Mouse (Mus musculus) C2C12 (cell line): ENCODE results near the gene Lrba. TPM values are rescaled to one million over a fixed set of nuclear protein-coding genes. Genes with fewer than 3 reads are reported as not detected.

ENCODE experiments used
- H3K27me3 ChIP-seq: one replicate; pipeline ENCODE4 v1.6.1; 2011; ENCODE audit not compliant: control insufficient read depth, insufficient read depth, insufficient read length
- H3K36me3 ChIP-seq: one replicate; pipeline ENCODE4 v1.6.1; 2011; ENCODE audit not compliant: control insufficient read depth, insufficient read depth
- H3K4me3 ChIP-seq: one replicate; pipeline ENCODE4 v1.5.1; 2011; ENCODE audit warnings: mild to moderate bottlenecking, control low read depth; ENCODE audit not compliant: poor library complexity, insufficient read depth, severe bottlenecking
- H3K79me2 ChIP-seq: one replicate; pipeline ENCODE4 v1.6.1; 2011; ENCODE audit not compliant: control insufficient read depth, insufficient read depth
- H3K79me3 ChIP-seq: one replicate; pipeline ENCODE4 v1.6.1; 2011; ENCODE audit warnings: low read depth, control low read depth
- H3ac ChIP-seq: one replicate; pipeline ENCODE3; 2011; ENCODE audit warnings: low read depth; ENCODE audit not compliant: control insufficient read depth, insufficient read length
- CEBPB ChIP-seq: IDR thresholded peaks from one replicate; pipeline ENCODE4 v1.6.1; 2011; ENCODE audit warnings: low read depth, mild to moderate bottlenecking, control low read depth, moderate library complexity
- CTCF ChIP-seq: IDR thresholded peaks from one replicate; pipeline ENCODE4 v1.5.1; 2011; ENCODE audit not compliant: control insufficient read depth, insufficient read depth, insufficient read length
- FOSL1 ChIP-seq: IDR thresholded peaks from one replicate; pipeline ENCODE4 v1.8.0; 2011; ENCODE audit warnings: mild to moderate bottlenecking, low read length; ENCODE audit not compliant: poor library complexity, insufficient read depth, severe bottlenecking
- MAX ChIP-seq: IDR thresholded peaks from one replicate; pipeline ENCODE4 v1.6.1; 2011; ENCODE audit warnings: mild to moderate bottlenecking, control low read depth
- MYOD1 ChIP-seq: IDR thresholded peaks from one replicate; pipeline ENCODE4 v1.6.1; 2011; ENCODE audit warnings: low read depth; ENCODE audit not compliant: control insufficient read depth, insufficient read length
- MYOG ChIP-seq: IDR thresholded peaks from one replicate; pipeline ENCODE4 v1.6.1; 2011; ENCODE audit not compliant: control insufficient read depth, insufficient read length; ENCODE audit errors: extremely low read depth
- USF1 ChIP-seq: IDR thresholded peaks from one replicate; pipeline ENCODE4 v1.6.1; 2011; ENCODE audit warnings: low read depth, mild to moderate bottlenecking, control low read depth, moderate library complexity
- polyA plus RNA-seq: library from polyadenylated mRNA; unstranded; fragments of >200 nt; fragmentation: generic; extraction: Trizol; gene quantifications from one replicate; pipeline ENCODE4 v1.2.1, GENCODE M21; 2012; ENCODE audit warnings: missing spikeins

The Lrba gene
- polyA plus RNA-seq, 1 experiment: 2.6 TPM

DNA sequence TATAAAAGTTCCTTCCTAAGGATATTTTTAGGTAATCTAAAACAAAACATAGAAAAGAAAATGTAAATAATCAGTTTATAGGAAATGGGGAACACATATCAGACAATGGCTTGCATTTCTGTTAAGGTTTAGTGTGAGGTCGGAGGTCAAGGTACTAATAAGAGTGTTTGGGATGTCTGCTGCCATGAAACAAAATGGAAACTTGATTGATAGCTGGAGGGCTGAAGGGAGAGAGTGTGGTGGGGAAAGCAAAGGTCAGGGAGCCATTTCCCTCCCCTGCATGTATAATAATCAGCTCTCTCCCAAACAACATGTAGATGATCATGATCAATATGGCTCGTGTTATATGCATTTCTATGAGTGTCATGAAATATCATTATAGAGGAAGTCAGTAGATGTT, 150.8 kb downstream of the Lrba start:
- H3ac ChIP-seq: no peak overlapping the region
- no peaks in the 10 kb centered on the region for H3K79me3 ChIP-seq
- no peaks in the 10 kb centered on the region for H3K79me2 ChIP-seq
- TF ChIP-seq CTCF (no peak), MYOG (no peak), MAX (no peak), MYOD1 (no peak), FOSL1 (no peak), CEBPB (no peak), USF1 (no peak)
- H3K36me3 ChIP-seq: no peaks in the 10 kb centered on the region
- no peak overlapping the region for H3K4me3 ChIP-seq
- no peaks in the 10 kb centered on the region for H3K27me3 ChIP-seq

DNA sequence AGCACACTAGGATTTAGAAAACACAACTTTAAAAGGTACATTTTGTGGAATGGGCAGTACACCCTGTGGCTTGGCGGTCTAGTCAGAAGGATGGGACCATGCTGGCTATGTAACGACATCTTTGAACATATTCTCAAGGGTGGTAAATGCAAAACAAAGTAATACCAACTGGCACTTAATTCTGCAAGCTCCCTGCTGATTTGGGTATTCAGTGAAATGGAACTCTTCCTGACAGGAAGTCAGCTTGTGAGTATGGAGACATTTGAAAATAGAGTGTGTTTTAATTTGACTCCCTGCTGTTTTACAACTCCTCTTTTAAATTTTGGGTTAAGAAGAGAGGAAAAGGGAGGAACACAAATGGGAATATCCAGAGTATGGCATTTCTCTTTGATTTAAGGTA, 158.1 kb downstream of the Lrba start:
- Histone ChIP-seq H3K79me2 (no peaks in the 10 kb centered on the region), H3K36me3 (no peaks in the 10 kb centered on the region), H3K79me3 (no peaks in the 10 kb centered on the region), H3K27me3 (no peaks in the 10 kb centered on the region), H3ac (no peak overlapping the region), H3K4me3 (no peak overlapping the region)
- TF ChIP-seq CEBPB (no peak), MYOG (no peak), USF1 (no peak)

GRCm38 (mm10) chr3:86385047-86385446, 160.6 kb downstream of the Lrba start:
- no peaks in the 10 kb centered on the region for H3K27me3 ChIP-seq
- H3K4me3 ChIP-seq: no peak overlapping the region
- H3K36me3 ChIP-seq: no peaks in the 10 kb centered on the region
- H3K79me3 ChIP-seq: no peaks in the 10 kb centered on the region
- TF ChIP-seq CEBPB (no peak), MYOG (no peak), MYOD1 (no peak), USF1 (no peak), MAX (no peak), FOSL1 (no peak), CTCF (no peak)
- H3ac ChIP-seq: no peak overlapping the region
- no peaks in the 10 kb centered on the region for H3K79me2 ChIP-seq

GRCm38 (mm10) chr3:86386246-86386645, 161.8 kb downstream of the Lrba start:
- Histone ChIP-seq H3K27me3 (no peaks in the 10 kb centered on the region), H3K79me2 (no peaks in the 10 kb centered on the region), H3K79me3 (no peaks in the 10 kb centered on the region), H3K36me3 (no peaks in the 10 kb centered on the region), H3K4me3 (no peak overlapping the region), H3ac (no peak overlapping the region)
- TF ChIP-seq MYOD1 (no peak), MAX (no peak), CTCF (no peak), CEBPB (no peak), USF1 (no peak), FOSL1 (no peak), MYOG (no peak)

- Histone ChIP-seq H3K36me3 (no peaks in the 10 kb centered on the region), H3ac (no peak overlapping the region), H3K79me2 (no peaks in the 10 kb centered on the region), H3K27me3 (no peaks in the 10 kb centered on the region), H3K79me3 (no peaks in the 10 kb centered on the region), H3K4me3 (no peak overlapping the region)
- TF ChIP-seq MYOG: no peak
- no peak for TF ChIP-seq FOSL1
- TF ChIP-seq USF1: no peak
- TF ChIP-seq MYOD1: no peak
- TF ChIP-seq CTCF: no peak
- TF ChIP-seq CEBPB: no peak
- TF ChIP-seq MAX: no peak
Observed at GRCm38 (mm10) chr3:86423828-86424227, 199.3 kb downstream of the Lrba start.

DNA sequence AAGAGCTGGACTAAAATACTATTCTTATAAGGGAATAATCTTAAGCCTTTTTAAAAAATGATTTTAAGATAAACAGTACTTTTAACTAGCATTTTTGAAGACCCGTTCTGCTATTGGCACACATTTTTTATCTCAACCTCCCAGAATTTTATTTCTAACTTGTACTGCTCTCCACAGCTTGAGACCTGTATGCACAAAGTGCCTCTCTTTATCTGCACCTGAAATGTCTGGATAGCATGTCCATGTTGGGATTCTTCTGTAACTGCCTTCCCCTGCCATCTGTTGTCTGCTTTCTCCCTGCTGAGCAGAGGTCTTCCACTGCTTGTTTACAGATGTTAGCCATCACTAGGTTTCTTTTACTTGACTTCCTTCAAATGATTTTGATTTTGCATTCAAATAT, 202.3 kb downstream of the Lrba start:
- H3K36me3 ChIP-seq: no peaks in the 10 kb centered on the region
- H3ac ChIP-seq: no peak overlapping the region
- no peaks in the 10 kb centered on the region for H3K79me2 ChIP-seq
- H3K27me3 ChIP-seq: no peaks in the 10 kb centered on the region
- H3K4me3 ChIP-seq: no peak overlapping the region
- TF ChIP-seq CEBPB (no peak), MYOD1 (no peak), CTCF (no peak), MYOG (no peak), FOSL1 (no peak), MAX (no peak), USF1 (no peak)
- no peaks in the 10 kb centered on the region for H3K79me3 ChIP-seq
